ENCODE assay signal across 18 mouse cellular contexts in the genomic region with DNA sequence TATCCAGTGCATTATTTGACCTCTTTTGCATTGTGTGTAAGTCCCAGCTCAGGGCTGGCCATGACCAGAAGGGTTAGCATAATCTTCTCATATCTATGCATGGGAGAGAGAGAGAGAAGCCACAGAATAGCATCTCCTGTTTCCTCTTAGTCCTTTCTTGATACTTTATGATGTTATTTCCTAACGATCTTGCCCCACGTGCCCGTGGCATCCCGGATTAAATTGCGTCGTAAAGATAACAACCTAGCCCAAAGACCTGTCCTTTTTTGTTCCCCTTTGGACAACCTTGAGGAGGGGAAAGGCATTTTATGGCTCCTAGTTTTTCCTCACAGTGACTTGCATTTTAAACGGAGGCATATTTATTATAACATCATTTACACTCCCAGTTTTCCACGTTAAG. TPM values are rescaled to one million over a fixed set of nuclear protein-coding genes. Genes with fewer than 3 reads are reported as not detected.
DNase-seq lines count a peak whose midpoint lies in the region; ATAC-seq lines count a peak whose summit lies in the region.
"Had no signal": no experiment of that assay in that cellular context is flagged by ENCODE, and none has a peak within 500 bp of the region (broad histone marks: within the 10 kb centered on the region; RNA-seq: fewer than 3 reads in every experiment).

No protein-coding gene starts in this region.

- H3K27ac ChIP-seq in midbrain, embryonic 13.5 days = 0 out of 2 replicates have a peak overlapping the region, but pooled peaks have one; percentile 25
- H3K27ac ChIP-seq in midbrain, embryonic 15.5 days = no peak overlapping the region
- no peak overlapping the region for H3K27ac ChIP-seq in intestine, embryonic 16.5 days (ENCODE audit: low read length)
- H3K27ac ChIP-seq: embryonic facial prominence, embryonic 10.5 days; embryonic facial prominence, embryonic 12.5 days; forebrain, embryonic 13.5 days; forebrain, embryonic 15.5 days had no signal

- H3K27me3 ChIP-seq in midbrain, embryonic 13.5 days = no peaks in the 10 kb centered on the region
- no peaks in the 10 kb centered on the region for H3K27me3 ChIP-seq in midbrain, embryonic 15.5 days (replicated peaks)
- no peaks in the 10 kb centered on the region for H3K27me3 ChIP-seq in intestine, embryonic 16.5 days (replicated peaks; ENCODE audit: control insufficient read depth, insufficient read depth, low read length)
- H3K27me3 ChIP-seq: embryonic facial prominence, embryonic 12.5 days; forebrain, embryonic 13.5 days; forebrain, embryonic 15.5 days had no signal

- DNase-seq in large intestine, adult 2 months (ENCODE audit: low read depth, low spot score) = peak; percentile 6
- DNase-seq in frontal cortex, postnatal 10 days (ENCODE audit: low spot score in 2 of 2) = no peak
- no peak for DNase-seq in adrenal gland, postnatal 10 days
- DNase-seq: adrenal gland, adult 2 months; adrenal gland, postnatal 14 days; adrenal gland, postnatal 36 days; cerebellum, adult 11-12 months; cerebellum, adult 2 months; cerebellum, adult 9-10 months; cerebellum, postnatal 10 days; cerebellum, postnatal 25 days had no signal

- H3K4me2 ChIP-seq in midbrain, embryonic 13.5 days (replicated peaks) = no peak overlapping the region
- H3K4me2 ChIP-seq in midbrain, embryonic 15.5 days = no peak overlapping the region
- no peak overlapping the region for H3K4me2 ChIP-seq in intestine, embryonic 16.5 days (ENCODE audit: low read depth, low read length)
- H3K4me2 ChIP-seq: embryonic facial prominence, embryonic 12.5 days; forebrain, embryonic 13.5 days; forebrain, embryonic 15.5 days had no signal

- no peaks in the 10 kb centered on the region for H3K36me3 ChIP-seq in midbrain, embryonic 13.5 days
- no peaks in the 10 kb centered on the region for H3K36me3 ChIP-seq in midbrain, embryonic 15.5 days (replicated peaks)
- H3K36me3 ChIP-seq in intestine, embryonic 16.5 days (ENCODE audit: control insufficient read depth, insufficient read depth, low read length) = no peaks in the 10 kb centered on the region
- H3K36me3 ChIP-seq: embryonic facial prominence, embryonic 10.5 days; embryonic facial prominence, embryonic 12.5 days; forebrain, embryonic 15.5 days had no signal

- H3K9me3 ChIP-seq in midbrain, embryonic 13.5 days = no peaks in the 10 kb centered on the region
- no peaks in the 10 kb centered on the region for H3K9me3 ChIP-seq in midbrain, embryonic 15.5 days
- no peaks in the 10 kb centered on the region for H3K9me3 ChIP-seq in intestine, embryonic 16.5 days (ENCODE audit: control insufficient read depth, low read length)
- H3K9me3 ChIP-seq: embryonic facial prominence, embryonic 10.5 days; embryonic facial prominence, embryonic 12.5 days; forebrain, embryonic 13.5 days; forebrain, embryonic 15.5 days had no signal

- ATAC-seq in midbrain, embryonic 13.5 days = no peak
- no peak for ATAC-seq in midbrain, embryonic 15.5 days (replicated peaks)
- peak; percentile 53; the same call in 1 of the 2 replicates for ATAC-seq in intestine, embryonic 16.5 days
- ATAC-seq: forebrain, embryonic 13.5 days; forebrain, embryonic 15.5 days had no signal

- WGBS in midbrain, embryonic 13.5 days = 75% methylated on average over 8 of the region's 8 CpGs
- WGBS in midbrain, embryonic 15.5 days = 74% methylated on average over 8 of the region's 8 CpGs
- WGBS in intestine, embryonic 16.5 days = 48% methylated on average over 8 of the region's 8 CpGs
- 20% methylated on average over 8 of the region's 8 CpGs for WGBS in large intestine, adult 2 months

- H3K4me1 ChIP-seq in midbrain, embryonic 13.5 days (replicated peaks) = peaks cover 17% of the 10 kb centered on the region; the same call in 1 of the 2 replicates
- peaks cover 6% of the 10 kb centered on the region; the same call in 1 of the 2 replicates for H3K4me1 ChIP-seq in midbrain, embryonic 15.5 days
- H3K4me1 ChIP-seq in intestine, embryonic 16.5 days (ENCODE audit: control insufficient read depth, insufficient read depth, low read length) = peaks cover 2% of the 10 kb centered on the region; the same call in 1 of the 2 replicates
- H3K4me1 ChIP-seq: embryonic facial prominence, embryonic 12.5 days had no signal

- no peak overlapping the region for H3K9ac ChIP-seq in midbrain, embryonic 13.5 days (replicated peaks)
- H3K9ac ChIP-seq in midbrain, embryonic 15.5 days = no peak overlapping the region
- no peak overlapping the region for H3K9ac ChIP-seq in intestine, embryonic 16.5 days (ENCODE audit: low read depth, low read length)
- H3K9ac ChIP-seq: embryonic facial prominence, embryonic 12.5 days; forebrain, embryonic 13.5 days; forebrain, embryonic 15.5 days had no signal

- H3K4me3 ChIP-seq in midbrain, embryonic 13.5 days (replicated peaks) = no peak overlapping the region
- no peak overlapping the region for H3K4me3 ChIP-seq in midbrain, embryonic 15.5 days
- no peak overlapping the region for H3K4me3 ChIP-seq in intestine, embryonic 16.5 days (ENCODE audit: low read length)
- H3K4me3 ChIP-seq: embryonic facial prominence, embryonic 10.5 days; embryonic facial prominence, embryonic 12.5 days; forebrain, embryonic 13.5 days; forebrain, embryonic 15.5 days had no signal

RNA-seq across cellular contexts. Expression of a gene that starts 56.7 kb away (rescaled TPM):
- 24.8 and 28.4 TPM in 2 replicates for polyA plus RNA-seq in midbrain, embryonic 13.5 days (2015; fragmentation: Nextera tagmentation; extraction: Ambion mirVana)
- 25.5 and 30.7 TPM in 2 replicates for polyA plus RNA-seq in midbrain, embryonic 15.5 days (2015; fragmentation: Nextera tagmentation; extraction: Ambion mirVana)
- polyA plus RNA-seq in intestine, embryonic 16.5 days (2015; fragmentation: Nextera tagmentation; extraction: Ambion mirVana) = 42.9 and 51.5 TPM in 2 replicates
- 2.3 and 2.4 TPM in 2 replicates for polyA plus RNA-seq in large intestine, adult 2 months (2012; rRNA removed)
- 10 to 100 TPM; 13.2 to 20.9 TPM for total RNA-seq in adrenal gland, postnatal 10 days (2021)
